Mouse (Mus musculus) heart, adult 8-10 months (tissue): ENCODE data around the gene Cngb1. TPM values are rescaled to one million over a fixed set of nuclear protein-coding genes. Genes with fewer than 3 reads are reported as not detected.

ENCODE experiments used
- DNase-seq: peaks from one replicate; pipeline ENCODE4 v3.0.0; 2022; ENCODE audit warnings: low spot score
- total RNA-seq, 4 experiments: library from RNA; stranded (reverse); gene quantifications; 2 replicates each; pipeline ENCODE4 v1.2.4; 2022

The Cngb1 gene
- under 1 TPM; 0.14 to 0.63 (median 0.52) TPM for total RNA-seq

DNA sequence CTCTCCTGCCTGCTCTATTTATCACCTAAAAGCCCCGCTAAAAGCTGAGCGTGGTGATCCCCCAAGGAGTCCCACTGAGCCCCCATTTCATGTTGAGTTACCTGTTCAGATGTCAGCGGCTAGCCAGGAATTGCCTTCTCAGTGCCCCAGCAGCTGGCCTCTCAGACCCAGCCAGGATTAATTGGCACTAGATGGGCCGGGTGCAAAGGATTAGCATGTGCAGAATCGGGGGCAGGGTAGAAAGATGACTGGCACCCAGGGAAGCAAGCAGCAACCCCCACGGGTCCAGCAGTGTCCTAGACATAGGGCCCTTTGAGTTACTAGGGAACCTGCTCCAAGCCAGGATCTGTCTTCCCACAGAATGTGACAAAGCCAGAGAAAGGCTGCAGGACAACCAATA lies at the start of gene Cngb1:
Gene Cngb1 (minus strand): TSS at position 155 of the 400 bp plus-strand sequence.
- no peak for DNase-seq

DNA sequence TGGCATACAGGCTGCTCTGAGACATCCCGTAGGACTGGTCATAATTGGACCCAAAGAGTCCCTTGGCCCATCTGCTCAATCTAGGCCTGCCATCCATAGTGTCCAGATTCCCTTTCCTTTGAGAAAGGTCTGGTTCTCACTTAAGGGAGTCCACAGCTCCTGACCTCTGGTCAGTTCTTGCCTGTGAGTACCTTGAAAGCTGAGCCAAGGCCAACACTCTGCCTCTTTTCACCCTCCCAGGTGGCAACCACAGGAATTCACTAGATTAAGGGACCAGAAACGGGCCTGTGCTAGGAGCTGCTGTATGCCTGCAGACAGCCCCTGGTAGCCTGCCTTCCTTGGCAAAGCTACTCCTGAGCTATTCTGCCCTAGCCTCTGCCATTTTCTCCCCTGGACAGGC lies 48.2 kb upstream of the Cngb1 start:
- no peak for DNase-seq

DNA sequence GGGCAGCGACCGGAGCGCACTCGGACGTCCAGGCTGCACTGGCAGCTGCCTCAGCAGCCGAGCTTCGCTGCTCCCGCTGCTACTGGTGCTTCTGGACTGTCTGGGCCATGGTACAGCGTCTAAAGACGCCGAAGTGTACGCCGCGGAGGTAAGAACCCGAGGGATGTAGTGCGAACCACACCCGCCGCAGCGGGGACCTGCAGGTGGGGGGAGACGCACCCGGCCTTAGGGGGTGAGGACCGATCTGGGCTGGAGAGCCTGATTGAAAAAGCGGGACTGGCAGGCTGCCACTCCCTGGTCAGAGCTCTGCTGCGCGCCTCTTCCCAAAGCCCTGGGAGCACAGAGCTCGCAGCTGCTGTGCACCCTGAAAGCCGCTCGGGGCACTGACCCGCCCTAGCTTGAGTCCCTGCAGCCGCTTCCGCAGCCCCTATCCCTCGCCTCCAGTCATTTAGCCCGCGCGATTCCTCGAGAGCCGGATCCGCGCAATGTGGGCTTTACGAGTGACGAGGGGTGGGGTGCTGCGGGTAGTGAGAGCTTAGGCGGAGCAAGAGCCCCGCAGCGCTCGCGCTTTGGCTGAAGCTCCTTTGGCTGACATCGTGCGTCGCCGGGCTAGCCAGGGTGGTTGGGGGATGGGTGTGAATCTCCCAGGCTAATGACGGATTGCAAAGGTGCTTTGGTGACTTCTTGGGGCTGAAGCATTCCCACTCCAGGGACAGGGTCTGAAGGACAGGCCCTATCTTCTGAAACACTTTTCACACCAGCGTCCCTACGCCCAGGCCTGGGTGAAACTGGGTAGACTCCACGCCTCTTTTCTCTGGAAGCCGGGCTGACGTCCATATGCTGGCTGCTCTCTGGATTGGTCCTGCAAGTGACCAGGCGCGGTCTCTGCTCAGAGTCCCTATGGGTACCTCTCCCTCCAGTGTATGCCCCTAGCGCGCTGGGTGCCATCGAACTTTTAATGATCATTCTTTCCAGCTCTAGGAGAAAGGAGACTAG lies 46.8 kb upstream of the Cngb1 start:
- no peak for DNase-seq

DNA sequence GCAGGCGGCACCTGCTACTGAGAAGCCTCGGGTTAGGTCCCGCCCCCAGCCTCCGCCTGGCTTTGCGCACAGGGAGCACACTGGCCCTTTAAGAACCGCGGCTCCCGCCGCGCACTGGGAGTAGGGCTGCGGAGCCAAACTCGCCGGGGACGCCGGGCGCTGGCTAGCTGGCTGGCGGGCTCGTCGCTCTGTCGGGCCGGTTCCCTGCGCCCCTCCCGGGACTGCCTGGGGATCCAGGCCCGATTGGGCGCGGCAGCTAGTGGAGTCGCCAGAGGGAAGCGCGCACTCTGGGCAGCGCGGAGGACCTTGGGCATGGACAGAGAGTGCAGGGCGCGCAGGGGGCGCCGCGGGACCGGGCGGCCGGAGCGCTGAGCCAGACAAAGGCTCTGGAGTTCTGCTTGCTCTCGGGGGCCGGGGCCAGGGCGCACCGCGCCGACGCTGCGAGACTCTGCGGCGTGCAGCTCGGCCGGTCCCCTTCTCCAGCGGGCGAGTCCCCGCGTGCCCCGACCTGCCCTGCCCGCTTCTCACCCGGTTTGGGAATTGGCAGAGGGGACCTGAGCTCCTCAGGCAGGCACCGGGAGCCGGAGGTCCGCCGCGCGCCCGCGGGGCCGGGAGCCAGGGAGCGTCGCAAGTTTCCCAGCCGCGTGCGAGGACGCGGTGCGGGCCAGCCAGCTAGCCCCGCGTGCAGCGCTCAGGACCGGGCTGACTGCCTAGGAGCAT lies 45.9 kb upstream of the Cngb1 start, which contains the start of gene Mmp15:
Gene Mmp15 (plus strand): TSS at position 118 of the 720 bp plus-strand sequence.
- DNase-seq: peak; percentile 78

DNA sequence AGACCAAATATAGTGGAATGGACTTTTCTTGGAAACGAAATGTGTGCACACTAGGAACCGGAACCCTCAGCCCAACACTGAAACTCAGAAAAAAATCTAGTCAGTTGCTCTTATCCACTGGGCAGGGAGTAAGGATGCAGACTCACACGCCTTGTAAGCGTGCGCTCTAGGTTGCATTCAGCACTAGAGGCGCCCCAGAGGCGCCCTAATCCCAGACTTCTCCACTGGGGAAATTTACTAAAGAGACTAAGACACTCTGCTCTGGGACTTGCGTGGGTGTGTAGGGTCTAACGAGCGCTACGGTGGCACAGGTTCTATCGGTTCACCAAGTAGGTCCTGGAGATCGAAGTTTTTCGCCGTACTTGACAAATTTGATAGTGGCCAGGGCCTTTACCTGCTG lies 45.1 kb upstream of the Cngb1 start:
- DNase-seq: no peak

DNA sequence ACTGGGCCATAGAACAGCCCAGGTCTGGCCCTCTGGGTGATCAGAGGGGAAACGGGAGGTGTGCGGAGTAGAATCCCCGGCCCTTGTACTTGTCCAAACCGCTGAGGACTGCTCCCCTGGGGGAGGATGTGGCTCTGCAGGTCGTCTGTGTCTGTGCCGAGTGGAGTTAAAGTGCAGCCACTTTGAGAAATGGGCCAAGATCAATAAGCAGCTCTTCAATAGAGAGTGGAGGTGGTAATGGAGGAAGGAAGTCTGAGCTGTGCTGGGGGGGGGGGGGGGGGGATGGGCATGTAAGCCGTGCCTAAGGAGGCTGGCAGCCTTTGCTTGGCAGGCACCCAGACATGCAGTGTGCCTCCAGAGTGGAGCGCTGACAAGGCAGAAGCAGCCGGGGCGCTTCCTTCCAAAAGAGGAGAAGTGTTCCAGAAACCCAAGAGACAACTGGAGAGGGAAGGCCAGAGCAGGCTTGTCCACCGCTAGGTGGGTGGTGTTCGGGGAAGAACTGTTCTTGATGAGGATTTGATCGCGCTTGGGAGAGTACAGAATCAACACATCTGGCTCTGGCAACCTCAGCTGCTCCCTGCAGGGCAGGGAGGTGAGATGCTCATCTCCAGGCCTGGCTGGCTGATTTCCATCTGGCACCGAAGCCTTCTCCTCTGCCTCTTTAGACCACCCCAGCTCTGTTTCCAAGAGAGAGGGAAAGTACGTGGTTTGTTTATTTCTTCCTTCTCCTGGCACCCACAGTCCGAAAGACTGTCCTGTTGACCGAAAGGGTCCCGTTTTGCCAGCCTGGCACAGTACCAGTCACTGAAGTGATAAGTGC lies 42.6 kb upstream of the Cngb1 start:
- DNase-seq: peak; percentile 59

DNA sequence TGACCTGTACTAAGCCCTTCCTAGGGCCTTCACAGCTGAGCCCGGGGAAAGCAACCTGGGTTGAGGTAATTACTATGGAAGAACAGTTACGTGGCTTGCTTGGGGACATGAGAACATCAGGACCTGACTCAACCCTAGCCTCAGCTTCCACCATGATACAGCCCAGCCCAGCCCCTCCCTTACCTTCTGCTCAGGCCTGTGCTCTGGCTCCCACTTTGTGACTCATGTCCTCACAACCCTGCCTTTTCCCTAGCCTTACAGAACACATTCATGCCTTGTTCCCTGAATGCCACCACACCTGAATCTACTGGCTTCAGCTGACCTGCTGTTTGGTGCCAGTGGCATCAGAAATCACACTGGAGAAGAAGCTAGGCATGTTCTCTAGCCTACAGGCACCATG lies 42.0 kb upstream of the Cngb1 start:
- no peak for DNase-seq

DNA sequence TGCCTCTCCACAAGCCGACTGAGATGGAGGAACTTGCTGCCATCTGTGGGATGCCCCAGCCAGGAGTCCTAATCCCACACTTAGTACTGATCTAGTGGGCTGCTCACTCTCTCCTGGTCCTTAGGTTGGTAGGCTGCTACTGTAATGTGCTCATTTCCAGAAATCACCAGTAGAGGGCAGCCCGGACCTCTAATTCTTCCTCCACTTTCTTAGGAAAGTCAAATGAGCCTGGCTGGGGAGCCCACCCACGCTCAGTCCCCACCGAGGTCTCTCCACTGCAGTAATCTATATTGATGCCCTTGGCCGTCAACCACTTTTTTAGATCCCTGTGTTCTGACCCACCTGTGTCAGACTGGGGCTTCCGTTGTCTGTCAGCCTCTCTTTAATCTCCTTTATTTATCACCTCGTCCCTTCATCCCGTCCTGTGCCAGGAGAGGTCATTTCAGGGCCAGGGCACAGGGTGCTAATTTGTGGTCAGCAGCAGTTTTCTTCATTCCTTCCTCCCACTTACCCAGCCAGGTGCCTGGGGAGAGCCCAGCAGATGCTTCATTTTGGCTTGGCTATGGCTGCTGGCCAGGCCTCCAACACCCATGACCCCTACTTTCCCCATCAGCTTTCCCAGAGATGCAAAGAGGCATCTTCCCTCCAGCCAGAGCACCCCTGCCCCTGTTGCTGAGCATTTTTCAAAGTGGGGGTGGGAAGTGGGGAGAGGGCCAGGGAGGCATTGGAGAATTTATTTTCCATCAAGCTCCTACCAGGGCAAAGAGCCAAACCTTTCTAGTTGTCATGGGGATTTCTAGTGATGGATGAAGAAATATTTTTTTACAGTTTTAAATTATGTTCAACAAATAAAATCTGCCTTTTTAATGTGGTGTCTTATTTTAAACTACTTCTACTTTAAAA lies 40.5 kb upstream of the Cngb1 start:
- DNase-seq: peak; percentile 77

DNA sequence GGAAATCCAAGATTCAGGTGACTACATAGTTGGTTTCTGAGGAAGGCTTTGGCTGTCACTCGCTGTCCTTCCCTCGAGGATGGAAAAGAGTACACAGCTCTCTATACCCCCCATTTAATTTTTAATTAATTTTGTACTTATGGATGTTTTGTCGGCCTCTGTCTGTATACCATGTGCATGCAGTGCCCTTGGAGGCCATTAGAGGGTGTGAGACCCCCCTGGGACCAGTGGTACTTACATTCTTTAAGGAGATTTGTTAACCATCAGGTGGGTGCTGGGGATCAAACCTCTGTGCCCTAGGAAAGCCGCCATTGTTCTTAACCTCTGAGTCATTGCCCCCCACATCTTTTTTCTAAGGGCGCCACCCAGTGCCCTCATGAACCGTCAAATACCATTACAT lies 38.3 kb upstream of the Cngb1 start:
- DNase-seq: no peak

DNA sequence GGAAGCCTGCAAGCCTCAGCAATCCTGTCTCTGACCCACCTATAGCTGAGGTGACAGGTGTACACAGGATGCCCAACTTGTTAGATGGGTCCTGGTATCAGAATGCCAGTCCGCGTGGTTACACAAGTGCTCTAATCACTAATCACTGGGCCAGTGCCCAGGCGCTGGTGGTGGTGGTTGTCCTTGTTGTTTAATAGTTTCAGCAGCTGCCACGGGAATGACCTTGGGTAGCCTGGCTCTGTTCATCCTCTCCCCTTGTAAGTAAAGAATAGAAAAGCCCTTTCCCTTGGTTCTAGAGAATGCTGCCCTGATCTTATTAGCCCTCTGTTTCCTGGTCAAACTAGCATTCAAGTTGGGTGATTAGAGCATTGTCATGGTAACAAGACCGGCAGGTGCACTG lies 35.3 kb upstream of the Cngb1 start:
- peak; percentile 55 for DNase-seq

DNA sequence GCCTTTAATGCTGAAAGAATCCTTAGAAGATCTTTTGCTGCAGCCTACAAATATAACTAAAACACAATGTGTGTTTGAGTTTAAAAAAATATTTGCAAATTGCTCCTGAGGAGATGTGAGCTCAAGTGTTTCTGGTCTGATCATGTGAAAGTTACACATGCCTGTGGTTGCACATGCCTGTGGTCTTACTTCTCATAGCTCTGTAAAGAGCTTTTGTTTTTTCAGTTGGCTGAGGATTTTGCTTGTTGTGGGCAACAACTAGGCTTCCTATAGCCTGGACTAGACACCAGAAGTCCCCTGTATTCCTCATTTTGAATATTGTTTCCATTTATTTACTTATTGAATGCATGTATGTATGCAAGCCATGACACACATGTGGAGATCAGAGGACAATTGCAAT lies 30.0 kb upstream of the Cngb1 start:
- DNase-seq: no peak

DNA sequence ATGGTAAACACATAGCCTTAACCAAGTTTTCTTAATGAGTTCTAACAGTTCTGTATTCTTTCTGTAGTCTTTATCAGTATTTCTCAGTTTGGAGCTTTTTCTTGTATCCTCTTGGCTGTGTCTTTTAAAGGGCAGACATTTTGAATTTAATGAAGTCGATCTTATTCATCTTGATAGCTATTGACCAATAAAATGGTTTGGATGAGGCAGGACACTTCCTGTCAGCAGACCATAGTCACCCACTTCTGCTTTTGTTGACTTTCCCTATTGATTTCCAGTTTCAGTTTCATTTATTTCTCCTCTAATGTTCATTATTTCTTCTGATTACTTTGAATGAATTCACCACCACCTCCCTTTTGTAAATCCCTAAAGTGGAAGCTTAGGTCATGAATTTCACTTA lies 29.3 kb upstream of the Cngb1 start:
- no peak for DNase-seq

DNA sequence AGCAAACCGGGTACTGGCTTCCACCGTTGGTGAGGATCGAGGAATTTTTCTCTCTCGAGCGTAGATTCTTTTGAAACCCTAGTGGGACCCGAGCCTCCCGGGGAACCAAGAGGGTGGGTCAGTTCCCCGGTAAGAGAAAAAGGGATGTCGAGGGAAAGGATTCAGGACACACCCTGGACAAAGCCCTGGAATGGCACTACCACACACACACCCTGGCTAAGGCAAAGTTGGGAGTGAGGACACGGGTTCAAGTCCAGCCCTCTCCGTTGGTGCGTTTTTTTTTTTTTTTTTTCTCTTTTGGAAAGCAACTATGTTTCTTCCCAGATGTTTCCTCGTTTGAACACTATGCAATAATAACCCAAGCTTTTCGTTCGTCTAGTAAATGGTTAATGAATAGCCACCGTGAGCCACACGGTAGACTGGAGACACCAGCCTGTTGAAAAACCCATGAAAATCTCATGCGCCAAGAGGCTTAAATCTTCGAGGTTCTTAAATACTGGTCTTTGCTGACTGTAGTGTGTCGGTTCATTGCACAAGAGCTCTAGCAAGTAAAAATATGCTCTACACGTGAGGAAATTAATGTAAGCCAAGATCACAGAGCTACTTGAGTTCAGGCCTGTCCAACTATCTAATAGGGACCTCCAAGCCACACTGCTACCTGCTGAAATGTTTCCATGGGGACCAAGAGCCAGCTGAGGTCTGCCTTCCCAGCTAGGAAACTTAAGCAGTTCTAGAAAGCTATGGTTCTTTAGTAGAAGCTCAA lies 26.2 kb upstream of the Cngb1 start:
- DNase-seq: no peak

DNA sequence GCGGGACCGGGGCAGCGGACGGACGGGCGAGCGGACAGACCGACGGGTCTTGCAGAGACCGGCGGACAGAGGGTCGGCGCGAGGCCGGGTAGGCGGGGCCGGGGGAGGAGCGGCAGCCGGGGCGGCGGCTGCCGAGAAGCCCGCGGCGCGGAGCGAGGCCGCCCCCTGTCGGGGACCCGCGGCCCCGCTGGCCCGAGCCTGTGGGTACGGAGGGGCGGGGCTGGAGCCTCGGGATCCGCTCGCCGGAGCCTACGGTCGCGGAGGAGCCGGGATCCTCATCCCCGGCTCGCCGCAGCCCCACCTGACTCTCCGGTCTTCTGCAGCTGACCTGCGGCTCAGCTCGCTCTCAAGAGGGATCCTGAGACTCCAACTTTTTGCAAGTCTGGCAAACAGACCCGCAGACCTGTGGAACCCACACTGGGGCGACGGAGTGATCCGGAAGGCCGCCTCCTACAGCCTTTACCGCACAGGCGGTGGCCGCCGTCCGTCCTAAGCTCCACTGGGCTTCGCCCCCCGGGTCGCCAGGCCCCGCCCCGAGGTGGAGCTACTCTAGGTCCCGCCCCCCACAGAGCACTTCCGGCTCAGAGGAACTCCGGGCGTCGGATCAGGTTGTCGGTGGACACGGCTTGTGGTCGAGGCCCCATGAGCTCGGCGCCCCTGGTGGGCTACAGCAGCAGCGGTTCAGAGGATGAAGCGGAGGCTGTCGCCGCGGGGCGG lies 25.5 kb upstream of the Cngb1 start, which contains the start of the genes Zfp319 and Usb1:
Gene Zfp319 (minus strand): TSS at position 231 of the 717 bp plus-strand sequence.
Gene Usb1 (plus strand): TSS at position 565 of the 717 bp plus-strand sequence.
- DNase-seq: peak; percentile 92

DNA sequence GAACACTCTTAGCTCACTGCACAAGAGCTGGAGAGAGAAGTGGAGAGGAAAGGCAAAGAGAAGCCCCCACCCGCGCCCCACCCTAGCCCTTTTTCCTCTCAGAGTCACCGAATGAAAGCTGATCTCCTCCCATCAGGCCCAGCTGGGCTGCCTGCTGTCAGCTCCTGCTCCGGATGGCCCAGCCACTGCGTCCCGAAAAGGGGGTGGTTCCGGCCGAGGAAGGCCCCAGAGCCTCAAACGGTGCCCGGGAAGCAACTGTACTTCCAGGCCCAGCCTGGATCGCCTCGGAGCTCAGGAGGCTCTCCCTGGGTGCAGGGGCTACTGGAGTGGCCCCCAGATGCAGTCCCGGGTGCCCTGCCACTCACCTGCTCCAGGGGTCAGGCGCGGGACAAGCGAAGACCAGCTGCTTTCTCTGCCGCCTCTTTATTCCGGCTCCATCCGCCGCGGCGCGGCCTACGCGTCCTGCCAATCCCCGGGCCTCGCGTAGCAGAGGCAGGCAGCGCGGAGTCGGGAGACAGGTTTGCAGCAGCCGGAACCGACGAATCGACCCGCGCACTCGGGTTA lies 24.9 kb upstream of the Cngb1 start:
- no peak for DNase-seq

DNA sequence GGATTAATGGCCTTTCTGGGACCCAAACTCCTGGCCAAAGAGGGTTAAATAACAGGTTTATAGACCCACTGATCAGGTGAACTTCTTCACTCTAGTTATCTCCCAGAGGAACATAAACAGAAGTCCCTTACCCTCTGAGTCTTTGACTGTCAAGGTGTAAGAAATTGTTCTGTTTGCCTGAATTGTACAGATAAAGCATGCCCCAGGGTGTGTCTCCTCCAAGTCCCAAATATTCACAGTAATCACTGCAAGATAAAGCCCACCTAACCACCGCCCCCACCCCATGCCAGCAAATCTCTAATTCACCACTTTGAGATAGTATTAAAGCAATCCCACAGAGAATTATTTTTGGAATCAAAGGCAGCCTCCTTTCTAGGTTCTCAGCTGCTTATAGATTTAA lies 24.0 kb upstream of the Cngb1 start:
- no peak for DNase-seq

DNA sequence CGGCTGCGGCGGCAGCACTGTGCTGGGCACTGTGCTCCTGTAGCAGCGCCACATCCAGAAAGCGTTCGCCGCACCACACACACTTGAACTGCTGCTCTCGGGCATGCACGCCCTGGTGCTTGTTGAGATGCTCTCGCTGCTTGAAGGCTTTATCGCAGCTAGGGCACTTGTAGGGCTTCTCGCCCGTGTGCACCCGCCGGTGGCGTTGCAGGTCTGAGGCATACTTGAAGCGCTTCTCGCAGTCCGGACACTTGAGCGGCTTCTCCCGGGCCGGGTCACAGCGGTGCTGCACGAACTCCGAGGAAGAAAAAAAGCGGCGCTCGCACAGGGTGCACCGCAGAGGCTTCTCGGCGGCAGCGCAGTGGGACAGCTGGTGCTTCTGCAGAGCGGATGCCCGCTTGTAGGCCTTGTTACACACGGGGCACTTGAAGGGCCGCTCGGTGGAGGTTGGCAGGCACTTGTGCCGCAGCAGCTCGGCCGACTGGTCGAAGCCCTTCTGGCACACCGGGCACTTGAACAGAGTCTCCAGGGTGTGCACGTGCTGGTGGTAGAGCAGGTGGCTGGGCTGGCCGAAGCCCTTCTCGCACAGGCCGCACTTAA lies 21.6 kb upstream of the Cngb1 start:
- DNase-seq: no peak

DNA sequence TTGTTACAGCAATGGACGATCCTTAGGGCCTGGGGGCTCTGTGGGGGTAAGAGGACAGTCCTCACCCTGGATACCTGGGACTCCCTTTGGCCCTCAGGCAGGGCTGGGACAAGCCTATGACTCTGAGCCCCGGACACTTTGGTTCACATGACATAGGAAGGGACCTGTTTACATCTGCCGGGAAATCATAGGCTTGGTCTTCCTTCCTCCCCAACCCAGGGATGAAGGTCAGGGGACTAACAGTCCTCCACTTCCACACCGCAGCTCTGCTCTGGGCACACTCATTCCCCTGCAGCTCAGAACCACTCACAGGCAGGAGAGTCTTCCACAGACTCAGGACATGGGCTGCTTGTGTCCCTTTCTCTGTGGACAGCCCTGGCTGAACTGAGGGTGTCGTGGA lies 20.4 kb upstream of the Cngb1 start:
- DNase-seq: no peak
